Mouse (Mus musculus) kidney, adult 18-20 months (tissue): Measurements from ENCODE around the gene Hoxd1.

Source experiments
- DNase-seq: peaks from one replicate; pipeline ENCODE4 v3.0.0; 2021

Hoxd1 gene

GRCm38 (mm10) chr2:74749337-74750121 is 13.3 kb upstream of the Hoxd1 start:
- peak; percentile 64 for DNase-seq

- no peak for DNase-seq
Measured at GRCm38 (mm10) chr2:74750731-74751250, 12.0 kb upstream of the Hoxd1 start.

GRCm38 (mm10) chr2:74751861-74752260 is 10.9 kb upstream of the Hoxd1 start:
- DNase-seq: no peak

GRCm38 (mm10) chr2:74752431-74753174 is 10.2 kb upstream of the Hoxd1 start:
- no peak for DNase-seq

GRCm38 (mm10) chr2:74753175-74753523 is 9.6 kb upstream of the Hoxd1 start:
- no peak for DNase-seq

- no peak for DNase-seq
Measured at GRCm38 (mm10) chr2:74753711-74754110, 9.1 kb upstream of the Hoxd1 start.

GRCm38 (mm10) chr2:74760146-74760545 is 2.6 kb upstream of the Hoxd1 start:
- no peak for DNase-seq

- no peak for DNase-seq
Measured at GRCm38 (mm10) chr2:74761941-74762340, 839 bp upstream of the Hoxd1 start.

GRCm38 (mm10) chr2:74763245-74763735 is 510 bp downstream of the Hoxd1 start:
- no peak for DNase-seq

- DNase-seq: no peak
Measured at GRCm38 (mm10) chr2:74763976-74764375, 1.2 kb downstream of the Hoxd1 start.

GRCm38 (mm10) chr2:74774359-74774758 is 11.6 kb downstream of the Hoxd1 start:
- no peak for DNase-seq

- DNase-seq: no peak
Measured at GRCm38 (mm10) chr2:74777536-74778275, 14.9 kb downstream of the Hoxd1 start.

- DNase-seq: no peak
Measured at GRCm38 (mm10) chr2:74781386-74781785, 18.6 kb downstream of the Hoxd1 start.

- DNase-seq: no peak
Measured at GRCm38 (mm10) chr2:74795531-74795930, 32.8 kb downstream of the Hoxd1 start.

- no peak for DNase-seq
Measured at GRCm38 (mm10) chr2:74808431-74808830, 45.7 kb downstream of the Hoxd1 start.
